Mouse (Mus musculus) thymus, adult 2 months (tissue): ENCODE results near the gene Gfer.

ENCODE experiments used
- CTCF ChIP-seq: fragments of 200-500 bp; IDR thresholded peaks from 2 replicates; pipeline ENCODE4 v1.5.1; 2012; ENCODE audit warnings: mild to moderate bottlenecking, control low read depth, low read length, moderate library complexity, borderline replicate concordance; ENCODE audit not compliant: control insufficient read depth, poor library complexity, insufficient read depth; ENCODE audit errors: extremely low read depth
- POLR2A ChIP-seq: fragments of 200-500 bp; IDR thresholded peaks from 2 replicates; pipeline ENCODE4 v1.6.1; 2012; ENCODE audit warnings: mild to moderate bottlenecking, low read length, control low read depth, moderate library complexity; ENCODE audit not compliant: control insufficient read depth, poor library complexity, insufficient read depth; ENCODE audit errors: extremely low read depth

DNA sequence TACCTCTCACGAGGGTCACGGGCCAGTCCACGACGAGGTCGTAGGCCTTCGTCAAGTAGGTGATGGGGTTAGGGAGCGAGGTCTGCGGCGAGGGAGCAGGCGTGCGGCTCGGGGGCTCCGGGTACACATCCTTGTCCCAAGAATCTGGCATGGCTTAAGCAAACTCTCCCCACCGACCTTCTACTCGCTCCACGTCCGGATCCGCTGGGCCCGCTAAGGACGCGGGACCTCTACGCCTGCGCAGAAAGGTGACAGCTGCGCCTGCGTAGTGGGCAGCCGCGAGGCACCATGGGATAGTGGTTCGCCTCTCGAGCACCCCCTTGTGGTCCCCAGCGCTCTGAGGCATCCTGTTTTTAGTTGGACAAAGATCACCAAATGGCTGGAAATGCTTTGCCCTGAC lies 28.2 kb upstream of the Gfer start, which contains the start of gene Ndufb10:
- TF ChIP-seq CTCF (peak; percentile 97), POLR2A (peak; percentile 81)
